Mouse (Mus musculus) E14TG2a.4 (cell line): ENCODE measurements around the gene Gm20897.
"Not testable (repeated sequence)": the region's sequence is repeated elsewhere in the genome, so short reads cannot be mapped to it uniquely, and the experiment has no call there.

Experiments used
- H3K27me3 ChIP-seq: 2 replicates; pipeline ENCODE4 v1.6.1; 2014; ENCODE audit warnings: low read length, control low read depth; ENCODE audit not compliant: insufficient read depth
- H3K36me3 ChIP-seq: 2 replicates; pipeline ENCODE4 v1.6.1; 2014; ENCODE audit warnings: low read length, control low read depth; ENCODE audit not compliant: insufficient read depth
- H3K4me1 ChIP-seq: replicated peaks from 2 replicates; pipeline ENCODE4 v1.6.1; 2014; ENCODE audit warnings: low read depth, low read length, control low read depth
- H3K4me3 ChIP-seq: replicated peaks from 2 replicates; pipeline ENCODE4 v1.5.1; 2014; ENCODE audit warnings: mild to moderate bottlenecking, low read length
- H3K9me3 ChIP-seq: 2 replicates; pipeline ENCODE4 v1.6.1; 2014; ENCODE audit warnings: low read length, control low read depth

The Gm20897 gene

GRCm38 (mm10) chrY:38502138-38502537 lies at the start of gene Gm20897:
TSS of gene Gm20897 (minus strand) at chrY:38502238.
- H3K36me3 ChIP-seq, H3K27me3 ChIP-seq, H3K9me3 ChIP-seq, H3K4me3 ChIP-seq, H3K4me1 ChIP-seq: not testable (repeated sequence)
